Mouse (Mus musculus): ENCODE results near the gene Hcar1. TPM values are rescaled to one million over a fixed set of nuclear protein-coding genes. Genes with fewer than 3 reads are reported as not detected.

Gene Hcar1
- total and polyA plus RNA-seq, 2 experiments from 2014 or later, result 0.18 to 5.3 TPM

DNA sequence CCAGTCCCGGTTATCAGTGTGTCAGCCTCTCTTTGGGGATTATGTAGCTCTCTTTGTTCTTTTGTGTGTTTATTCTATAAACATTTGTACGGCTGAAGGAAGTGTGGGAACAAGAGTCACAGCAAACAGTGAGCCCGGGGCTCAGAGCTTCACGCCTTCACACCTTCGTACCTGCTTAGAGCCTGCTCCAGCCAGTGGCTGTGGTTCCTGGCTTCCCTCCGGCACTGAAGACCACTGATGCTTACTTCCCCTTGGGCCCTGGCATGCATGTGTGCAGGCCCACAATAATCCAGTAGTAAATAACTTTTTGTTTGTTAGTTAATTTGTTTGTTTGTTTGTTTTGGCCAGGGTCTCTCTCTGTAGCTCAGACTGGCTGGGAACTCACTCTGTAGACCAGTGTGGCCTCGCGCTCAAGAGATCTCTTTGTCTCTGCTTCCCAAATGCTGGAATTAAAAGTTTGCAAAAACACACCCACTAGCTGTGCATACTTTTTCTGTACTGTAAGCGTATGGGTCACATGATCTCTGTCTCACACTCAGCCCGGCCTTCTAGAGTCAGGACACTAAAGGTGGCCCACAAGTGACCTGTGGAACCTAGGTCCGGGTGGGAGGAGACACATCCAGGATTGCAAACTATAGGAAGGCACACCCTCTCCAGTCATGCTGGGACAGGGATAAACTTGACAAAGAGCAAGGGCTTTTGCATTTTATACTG lies 37.4 kb downstream of the Hcar1 start:
- no peak overlapping the region for H3K4me2 ChIP-seq (ENCODE audit: low read depth, low read length)
- H3K4me3 ChIP-seq (ENCODE audit: low read depth, low read length), result no peak overlapping the region
- H3K4me1 ChIP-seq (ENCODE audit: control insufficient read depth, insufficient read depth), result 0 out of 2 replicates have a peak, but pooled peaks cover 4% of the 10 kb centered on the region
- 0 out of 2 replicates have a peak, but pooled peaks have one; percentile 30 for ATAC-seq (ENCODE audit: insufficient read depth, low read depth)
- no peak overlapping the region for H3K9ac ChIP-seq (replicated peaks; ENCODE audit: low read depth, low read length)
- H3K36me3 ChIP-seq (replicated peaks; ENCODE audit: control insufficient read depth, insufficient read depth, low read length), result no peaks in the 10 kb centered on the region
- H3K27me3 ChIP-seq (ENCODE audit: control insufficient read depth, insufficient read depth, low read length), result no peaks in the 10 kb centered on the region
- no peak overlapping the region for H3K27ac ChIP-seq (ENCODE audit: low read depth)
- WGBS, result 44% methylated on average over 11 of the region's 11 CpGs
- DNase-seq (ENCODE audit: low spot score), result no peak
- no peaks in the 10 kb centered on the region for H3K9me3 ChIP-seq (replicated peaks; ENCODE audit: control insufficient read depth, low read length)
- no peak for TF ChIP-seq CTCF (IDR thresholded peaks at IDR 0.05; ENCODE audit: low read depth)
- TF ChIP-seq EP300 (IDR thresholded peaks at IDR 0.05; ENCODE audit: low read depth), result no peak

DNA sequence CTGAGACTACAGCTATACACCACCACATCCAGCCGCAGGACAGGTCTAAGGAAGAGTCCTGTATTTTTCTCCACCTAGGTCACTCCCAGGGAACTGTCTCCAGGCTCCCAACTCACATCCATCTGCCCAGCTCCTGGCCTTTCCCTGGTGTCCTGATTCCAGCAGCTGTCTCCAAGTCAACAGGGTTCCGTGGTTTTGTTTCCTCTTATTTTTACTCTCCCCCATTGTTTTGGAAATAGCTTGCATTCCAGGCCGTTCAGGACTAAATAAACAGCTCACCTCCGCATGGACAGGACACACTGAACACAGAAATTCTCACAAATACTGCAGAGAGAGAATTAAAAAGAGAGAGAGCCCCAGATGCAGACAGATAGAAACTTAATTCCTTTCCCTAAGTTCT lies 42.4 kb downstream of the Hcar1 start:
- no peak overlapping the region for H3K27ac ChIP-seq (ENCODE audit: low read depth)
- H3K27me3 ChIP-seq (ENCODE audit: control insufficient read depth, insufficient read depth, low read length), result no peaks in the 10 kb centered on the region
- no peak overlapping the region for H3K9ac ChIP-seq (replicated peaks; ENCODE audit: low read depth, low read length)
- H3K36me3 ChIP-seq (replicated peaks; ENCODE audit: control insufficient read depth, insufficient read depth, low read length), result no peaks in the 10 kb centered on the region
- no peak overlapping the region for H3K4me3 ChIP-seq (ENCODE audit: low read depth, low read length)
- ATAC-seq (ENCODE audit: insufficient read depth, low read depth) (no peak), DNase-seq (ENCODE audit: low spot score) (no peak)
- no peak for TF ChIP-seq EP300 (IDR thresholded peaks at IDR 0.05; ENCODE audit: low read depth)
- TF ChIP-seq CTCF (IDR thresholded peaks at IDR 0.05; ENCODE audit: low read depth), result no peak
- no peaks in the 10 kb centered on the region for H3K9me3 ChIP-seq (replicated peaks; ENCODE audit: control insufficient read depth, low read length)
- H3K4me2 ChIP-seq (ENCODE audit: low read depth, low read length), result no peak overlapping the region
- 43% methylated on average over 4 of the region's 4 CpGs for WGBS
- 0 out of 2 replicates have a peak, but pooled peaks cover 4% of the 10 kb centered on the region for H3K4me1 ChIP-seq (ENCODE audit: control insufficient read depth, insufficient read depth)

DNA sequence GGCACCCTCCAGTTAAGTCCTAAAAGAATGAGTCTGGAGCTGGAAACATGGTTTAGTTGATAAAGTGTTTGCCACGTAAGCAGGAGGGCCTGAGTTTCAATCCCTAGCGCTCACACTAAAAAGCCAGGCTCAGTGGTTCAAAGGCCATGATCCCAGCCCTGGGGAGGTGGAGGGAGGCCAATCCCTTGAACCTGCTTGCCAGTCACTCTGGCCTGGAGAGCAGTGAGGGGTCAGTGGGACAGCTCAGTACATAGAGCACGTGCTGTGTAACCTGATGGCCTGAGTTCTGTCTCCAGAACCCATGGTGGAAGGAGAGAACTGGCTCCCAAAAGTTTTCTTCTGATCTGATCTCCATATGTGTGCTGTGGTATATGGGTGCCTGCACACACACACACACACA lies 45.0 kb downstream of the Hcar1 start:
- WGBS, result 76% methylated on average over 3 of the region's 3 CpGs
- TF ChIP-seq EP300 (IDR thresholded peaks at IDR 0.05; ENCODE audit: low read depth), result no peak
- no peak for TF ChIP-seq CTCF (IDR thresholded peaks at IDR 0.05; ENCODE audit: low read depth)
- H3K4me3 ChIP-seq (ENCODE audit: low read depth, low read length), result no peak overlapping the region
- no peaks in the 10 kb centered on the region for H3K27me3 ChIP-seq (ENCODE audit: control insufficient read depth, insufficient read depth, low read length)
- H3K9me3 ChIP-seq (replicated peaks; ENCODE audit: control insufficient read depth, low read length), result no peaks in the 10 kb centered on the region
- no peak overlapping the region for H3K4me2 ChIP-seq (ENCODE audit: low read depth, low read length)
- no peak overlapping the region for H3K9ac ChIP-seq (replicated peaks; ENCODE audit: low read depth, low read length)
- no peak overlapping the region for H3K27ac ChIP-seq (ENCODE audit: low read depth)
- no peaks in the 10 kb centered on the region for H3K4me1 ChIP-seq (ENCODE audit: control insufficient read depth, insufficient read depth)
- ATAC-seq (ENCODE audit: insufficient read depth, low read depth), result no peak
- no peak for DNase-seq (ENCODE audit: low spot score)
- no peaks in the 10 kb centered on the region for H3K36me3 ChIP-seq (replicated peaks; ENCODE audit: control insufficient read depth, insufficient read depth, low read length)

DNA sequence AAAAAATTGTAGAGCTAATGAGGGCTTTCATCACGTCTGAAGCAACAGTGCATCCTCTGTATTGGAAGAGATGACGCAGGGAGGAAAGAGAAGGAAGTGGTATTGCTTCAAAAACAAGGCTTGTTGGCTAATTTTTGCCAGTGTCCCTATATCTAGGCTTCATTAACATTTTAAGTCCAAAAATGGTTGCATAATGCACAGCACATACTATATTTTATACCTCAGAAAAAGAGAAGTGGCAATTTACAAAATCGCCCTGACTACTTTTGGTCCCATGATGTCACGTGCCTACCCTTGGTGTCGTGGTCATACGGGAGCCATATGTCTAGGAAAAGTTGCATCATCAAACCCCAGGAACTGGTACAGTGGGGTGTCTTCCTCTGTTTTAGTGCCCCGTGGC lies 47.5 kb downstream of the Hcar1 start:
- Histone ChIP-seq H3K27ac (ENCODE audit: low read depth) (no peak overlapping the region), H3K4me1 (ENCODE audit: control insufficient read depth, insufficient read depth) (no peaks in the 10 kb centered on the region), H3K9ac (replicated peaks; ENCODE audit: low read depth, low read length) (no peak overlapping the region), H3K27me3 (ENCODE audit: control insufficient read depth, insufficient read depth, low read length) (no peaks in the 10 kb centered on the region), H3K4me2 (ENCODE audit: low read depth, low read length) (no peak overlapping the region), H3K4me3 (ENCODE audit: low read depth, low read length) (no peak overlapping the region), H3K9me3 (replicated peaks; ENCODE audit: control insufficient read depth, low read length) (no peaks in the 10 kb centered on the region), H3K36me3 (replicated peaks; ENCODE audit: control insufficient read depth, insufficient read depth, low read length) (no peaks in the 10 kb centered on the region)
- WGBS, result 77% methylated on average over 7 of the region's 7 CpGs
- TF ChIP-seq EP300 (IDR thresholded peaks at IDR 0.05; ENCODE audit: low read depth) (no peak), CTCF (IDR thresholded peaks at IDR 0.05; ENCODE audit: low read depth) (no peak)
- DNase-seq (ENCODE audit: low spot score) (no peak), ATAC-seq (ENCODE audit: insufficient read depth, low read depth) (no peak)

DNA sequence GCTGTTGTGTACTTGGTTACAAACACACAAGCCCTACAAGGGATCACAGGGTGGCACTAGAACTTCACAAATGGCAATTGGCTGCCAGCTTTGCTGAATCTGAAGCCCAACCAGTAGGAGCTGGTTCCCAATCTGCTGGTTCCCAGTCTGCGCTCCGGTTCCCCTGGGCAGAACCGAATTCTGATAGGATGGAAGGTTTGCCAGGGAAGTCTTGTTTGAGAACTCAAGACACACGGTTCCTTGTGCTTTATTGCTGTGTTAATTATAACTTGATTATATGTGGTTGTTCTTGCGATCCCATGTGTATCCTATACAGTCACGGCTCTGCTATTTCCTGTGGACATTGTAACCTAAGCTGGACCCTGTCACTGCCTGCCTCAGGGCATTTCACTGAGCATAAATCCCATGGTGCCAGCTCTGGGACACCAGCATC lies 52.1 kb downstream of the Hcar1 start:
- no peak for ATAC-seq (ENCODE audit: insufficient read depth, low read depth)
- Histone ChIP-seq H3K36me3 (replicated peaks; ENCODE audit: control insufficient read depth, insufficient read depth, low read length) (no peaks in the 10 kb centered on the region), H3K4me1 (ENCODE audit: control insufficient read depth, insufficient read depth) (no peaks in the 10 kb centered on the region), H3K27me3 (ENCODE audit: control insufficient read depth, insufficient read depth, low read length) (no peaks in the 10 kb centered on the region), H3K9me3 (replicated peaks; ENCODE audit: control insufficient read depth, low read length) (no peaks in the 10 kb centered on the region), H3K4me2 (ENCODE audit: low read depth, low read length) (no peak overlapping the region), H3K27ac (ENCODE audit: low read depth) (no peak overlapping the region), H3K4me3 (ENCODE audit: low read depth, low read length) (no peak overlapping the region), H3K9ac (replicated peaks; ENCODE audit: low read depth, low read length) (no peak overlapping the region)
- WGBS, result 56% methylated on average over 6 of the region's 6 CpGs
- DNase-seq (ENCODE audit: low spot score), result no peak
- peak; percentile 33 for TF ChIP-seq CTCF (IDR thresholded peaks at IDR 0.05; ENCODE audit: low read depth)
- TF ChIP-seq EP300 (IDR thresholded peaks at IDR 0.05; ENCODE audit: low read depth), result no peak

Other genes starting within 250 kb of the Hcar1 start
- gene Clip1, start 195.4 kb downstream of the Hcar1 start, total RNA-seq (2014; rRNA removed; ENCODE audit: low replicate concordance), result 65.2 and 70.0 TPM in 2 replicates
- 41.4 and 44.1 TPM in 2 replicates for gene Clip1, start 195.4 kb downstream of the Hcar1 start, polyA plus RNA-seq (2015; fragmentation: Nextera tagmentation; extraction: Ambion mirVana)
- gene Zcchc8, start 158.9 kb downstream of the Hcar1 start, total RNA-seq (2014; rRNA removed; ENCODE audit: low replicate concordance), result 11.8 and 30.8 TPM in 2 replicates
- gene Zcchc8, start 158.9 kb downstream of the Hcar1 start, polyA plus RNA-seq (2015; fragmentation: Nextera tagmentation; extraction: Ambion mirVana), result 31.3 and 31.8 TPM in 2 replicates
- gene Rsrc2, start 130.6 kb downstream of the Hcar1 start, total RNA-seq (2014; rRNA removed; ENCODE audit: low replicate concordance), result 19.5 and 19.9 TPM in 2 replicates
- 72.7 and 76.5 TPM in 2 replicates for gene Rsrc2, start 130.6 kb downstream of the Hcar1 start, polyA plus RNA-seq (2015; fragmentation: Nextera tagmentation; extraction: Ambion mirVana)
- gene Kntc1, start 130.3 kb downstream of the Hcar1 start, total RNA-seq (2014; rRNA removed; ENCODE audit: low replicate concordance), result 15.6 and 17.5 TPM in 2 replicates
- gene Kntc1, start 130.3 kb downstream of the Hcar1 start, polyA plus RNA-seq (2015; fragmentation: Nextera tagmentation; extraction: Ambion mirVana), result 3.8 and 3.9 TPM in 2 replicates
- not detected in 2 replicates for gene Hcar2, start 14.5 kb downstream of the Hcar1 start, total RNA-seq (2014; rRNA removed; ENCODE audit: low replicate concordance)
- 0.14 TPM in 1 of 2 replicates, not detected in the other for gene Hcar2, start 14.5 kb downstream of the Hcar1 start, polyA plus RNA-seq (2015; fragmentation: Nextera tagmentation; extraction: Ambion mirVana)
- 5.4 and 5.9 TPM in 2 replicates for gene Denr, start 27.2 kb upstream of the Hcar1 start, total RNA-seq (2014; rRNA removed; ENCODE audit: low replicate concordance)
- gene Denr, start 27.2 kb upstream of the Hcar1 start, polyA plus RNA-seq (2015; fragmentation: Nextera tagmentation; extraction: Ambion mirVana), result 110 and 112 TPM in 2 replicates
- not detected in 2 replicates for gene Gm43518, start 47.4 kb upstream of the Hcar1 start, total RNA-seq (2014; rRNA removed; ENCODE audit: low replicate concordance)
- 1.6 and 1.8 TPM in 2 replicates for gene Gm43518, start 47.4 kb upstream of the Hcar1 start, polyA plus RNA-seq (2015; fragmentation: Nextera tagmentation; extraction: Ambion mirVana)
- gene Ccdc62, start 50.7 kb upstream of the Hcar1 start, total RNA-seq (2014; rRNA removed; ENCODE audit: low replicate concordance), result 2.0 and 11.5 TPM in 2 replicates
- 5.8 and 7.0 TPM in 2 replicates for gene Ccdc62, start 50.7 kb upstream of the Hcar1 start, polyA plus RNA-seq (2015; fragmentation: Nextera tagmentation; extraction: Ambion mirVana)
- gene Hip1r, start 93.6 kb upstream of the Hcar1 start, total RNA-seq (2014; rRNA removed; ENCODE audit: low replicate concordance), result 16.3 and 29.2 TPM in 2 replicates
- gene Hip1r, start 93.6 kb upstream of the Hcar1 start, polyA plus RNA-seq (2015; fragmentation: Nextera tagmentation; extraction: Ambion mirVana), result 9.3 and 11.9 TPM in 2 replicates
- gene Vps37b, start 152.2 kb upstream of the Hcar1 start, total RNA-seq (2014; rRNA removed; ENCODE audit: low replicate concordance), result 51.4 and 59.6 TPM in 2 replicates
- 44.5 and 55.7 TPM in 2 replicates for gene Vps37b, start 152.2 kb upstream of the Hcar1 start, polyA plus RNA-seq (2015; fragmentation: Nextera tagmentation; extraction: Ambion mirVana)
- 1.8 and 5.4 TPM in 2 replicates for gene Abcb9, start 215.8 kb upstream of the Hcar1 start, total RNA-seq (2014; rRNA removed; ENCODE audit: low replicate concordance)
- 2.3 and 3.0 TPM in 2 replicates for gene Abcb9, start 215.8 kb upstream of the Hcar1 start, polyA plus RNA-seq (2015; fragmentation: Nextera tagmentation; extraction: Ambion mirVana)
- gene Ogfod2, start 232.3 kb upstream of the Hcar1 start, total RNA-seq (2014; rRNA removed; ENCODE audit: low replicate concordance), result 37.6 and 55.1 TPM in 2 replicates
- 19.0 and 19.3 TPM in 2 replicates for gene Ogfod2, start 232.3 kb upstream of the Hcar1 start, polyA plus RNA-seq (2015; fragmentation: Nextera tagmentation; extraction: Ambion mirVana)
- 12.2 and 18.0 TPM in 2 replicates for gene Arl6ip4, start 236.1 kb upstream of the Hcar1 start, total RNA-seq (2014; rRNA removed; ENCODE audit: low replicate concordance)
- 70.7 and 76.9 TPM in 2 replicates for gene Arl6ip4, start 236.1 kb upstream of the Hcar1 start, polyA plus RNA-seq (2015; fragmentation: Nextera tagmentation; extraction: Ambion mirVana)

Measured in heart, postnatal 0 days (tissue).